Mouse (Mus musculus) olfactory bulb, adult 2 months (tissue): ENCODE results near the gene Tnfsf10. TPM values are rescaled to one million over a fixed set of nuclear protein-coding genes. Genes with fewer than 3 reads are reported as not detected.
"Not testable (repeated sequence)": the region's sequence is repeated elsewhere in the genome, so short reads cannot be mapped to it uniquely, and the experiment has no call there.

Source experiments
- H3K27ac ChIP-seq: fragments of 200-500 bp; 2 replicates; pipeline ENCODE4 v1.5.1; 2012; ENCODE audit warnings: low read depth, low read length; ENCODE audit not compliant: insufficient read depth
- H3K4me1 ChIP-seq: fragments of 200-500 bp; 2 replicates; pipeline ENCODE4 v1.6.1; 2012; ENCODE audit warnings: low read length; ENCODE audit not compliant: control insufficient read depth, insufficient read depth
- H3K4me3 ChIP-seq: fragments of 200-500 bp; 2 replicates; pipeline ENCODE4 v1.5.1; 2012; ENCODE audit warnings: mild to moderate bottlenecking, low read depth, low read length, moderate library complexity; ENCODE audit not compliant: insufficient read depth
- CTCF ChIP-seq: fragments of 200-500 bp; IDR thresholded peaks from 2 replicates; pipeline ENCODE4 v1.5.1; 2012; ENCODE audit warnings: low read depth, mild to moderate bottlenecking, low read length, moderate library complexity; ENCODE audit not compliant: insufficient read depth
- POLR2A ChIP-seq: fragments of 200-500 bp; IDR thresholded peaks from 2 replicates; pipeline ENCODE4 v1.6.1; 2012; ENCODE audit warnings: mild to moderate bottlenecking, low read depth, low read length, moderate library complexity; ENCODE audit not compliant: insufficient read depth
- WGBS: fragments of 180-500 bp; shearing (Covaris S2); methylation state at CpG from one replicate; pipeline ENCODE4 v1.1.7; 2018; 5-methylcytosine and 5-hydroxymethylcytosine counted together
- polyA plus RNA-seq: library from polyadenylated mRNA; stranded (reverse); fragments of >200 nt; gene quantifications from 2 replicates; pipeline ENCODE4 v1.2.4, GENCODE M21; 2012; ENCODE audit warnings: low replicate concordance; ENCODE audit not compliant: missing spikeins, insufficient read depth, insufficient read length

Tnfsf10 gene
- polyA plus RNA-seq, 1 experiment = not detected

GRCm38 (mm10) chr3:27283071-27283713 is 33.6 kb upstream of the Tnfsf10 start:
- TF ChIP-seq CTCF = no peak
- TF ChIP-seq POLR2A = no peak
- Histone ChIP-seq H3K4me1 (peaks cover 7% of the 10 kb centered on the region), H3K4me3 (peak overlapping the region; percentile 22), H3K27ac (no peak overlapping the region)
- WGBS = 10% methylated on average over 27 of the region's 27 CpGs

GRCm38 (mm10) chr3:27283796-27284195 is 33.0 kb upstream of the Tnfsf10 start:
- peaks cover 7% of the 10 kb centered on the region for H3K4me1 ChIP-seq
- TF ChIP-seq CTCF (no peak), POLR2A (no peak)
- H3K27ac ChIP-seq = no peak overlapping the region
- no peak overlapping the region for H3K4me3 ChIP-seq
- 55% methylated on average over 7 of the region's 7 CpGs for whole genome bisulfite sequencing

- Histone ChIP-seq H3K27ac (no peak overlapping the region), H3K4me3 (no peak overlapping the region), H3K4me1 (peaks cover 7% of the 10 kb centered on the region)
- TF ChIP-seq POLR2A (no peak), CTCF (no peak)
- WGBS = 85% methylated on average over 5 of the region's 5 CpGs
Measured at GRCm38 (mm10) chr3:27284227-27284626, 32.6 kb upstream of the Tnfsf10 start.

GRCm38 (mm10) chr3:27285072-27285471 is 31.8 kb upstream of the Tnfsf10 start:
- no peak for TF ChIP-seq POLR2A
- no peak for TF ChIP-seq CTCF
- Histone ChIP-seq H3K27ac (no peak overlapping the region), H3K4me3 (no peak overlapping the region), H3K4me1 (peaks cover 7% of the 10 kb centered on the region)
- 65% methylated on average over 9 of the region's 9 CpGs for WGBS

DNA sequence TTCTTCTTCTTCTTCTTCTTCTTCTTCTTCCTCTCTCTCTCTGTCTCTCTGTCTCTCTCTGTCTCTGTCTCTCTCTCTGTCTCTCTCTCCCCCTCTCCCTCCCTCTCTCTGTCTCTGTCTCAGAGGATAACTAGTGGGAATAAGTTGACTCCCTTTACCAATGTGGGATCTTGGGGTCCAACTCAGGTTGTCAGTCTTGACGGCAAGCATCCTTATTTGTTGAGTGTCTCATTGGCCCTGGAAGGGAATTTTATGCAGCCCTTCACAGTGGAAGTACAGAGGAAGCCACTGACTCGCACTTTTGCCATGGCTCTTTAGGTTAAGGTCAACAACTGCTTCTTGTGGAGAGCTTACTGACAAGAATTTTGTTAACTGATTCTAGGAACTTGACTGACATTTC is 28.5 kb upstream of the Tnfsf10 start:
- WGBS = 71% methylated on average over 2 of the region's 2 CpGs
- no peak for TF ChIP-seq CTCF
- no peak for TF ChIP-seq POLR2A
- no peak overlapping the region for H3K27ac ChIP-seq

GRCm38 (mm10) chr3:27288909-27289308 is 27.9 kb upstream of the Tnfsf10 start:
- no peak overlapping the region for H3K27ac ChIP-seq
- no peaks in the 10 kb centered on the region; the same call in 1 of the 2 replicates for H3K4me1 ChIP-seq
- H3K4me3 ChIP-seq = no peak overlapping the region
- 32% methylated on average over 8 of the region's 8 CpGs for WGBS
- TF ChIP-seq POLR2A (no peak), CTCF (no peak)

More for the DNA sequence above, 28.5 kb upstream of the Tnfsf10 start:
- Histone ChIP-seq H3K4me3 (no peak overlapping the region), H3K4me1 (peaks cover 2% of the 10 kb centered on the region)

- no peaks in the 10 kb centered on the region for H3K4me1 ChIP-seq
- no peak for TF ChIP-seq POLR2A
- no peak for TF ChIP-seq CTCF
- H3K27ac ChIP-seq = no peak overlapping the region
- WGBS = 88% methylated on average over 5 of the region's 5 CpGs
- no peak overlapping the region for H3K4me3 ChIP-seq
Measured at GRCm38 (mm10) chr3:27290285-27290684, 26.5 kb upstream of the Tnfsf10 start.

DNA sequence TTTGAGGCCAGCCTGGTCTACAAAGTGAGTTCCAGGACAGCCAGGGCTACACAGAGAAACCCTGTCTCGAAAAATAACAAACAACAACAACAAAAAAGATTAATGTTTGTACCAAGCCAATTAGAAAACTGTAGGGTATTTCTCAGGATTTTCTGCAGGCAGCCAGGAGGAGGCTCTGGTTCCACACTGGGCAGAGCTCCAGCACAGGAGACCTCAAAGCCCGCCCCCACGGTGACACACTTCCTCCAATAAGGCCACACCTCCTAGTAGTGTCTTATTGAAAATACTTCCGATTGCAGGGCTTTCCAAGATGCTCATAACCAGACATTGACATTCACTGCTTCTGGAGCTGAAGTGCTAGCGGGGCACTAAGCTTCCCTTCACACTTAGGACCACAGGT is 25.9 kb upstream of the Tnfsf10 start:
- H3K4me1 ChIP-seq, H3K27ac ChIP-seq, H3K4me3 ChIP-seq: not testable (repeated sequence)
- WGBS = 90% methylated on average over 5 of the region's 5 CpGs

DNA sequence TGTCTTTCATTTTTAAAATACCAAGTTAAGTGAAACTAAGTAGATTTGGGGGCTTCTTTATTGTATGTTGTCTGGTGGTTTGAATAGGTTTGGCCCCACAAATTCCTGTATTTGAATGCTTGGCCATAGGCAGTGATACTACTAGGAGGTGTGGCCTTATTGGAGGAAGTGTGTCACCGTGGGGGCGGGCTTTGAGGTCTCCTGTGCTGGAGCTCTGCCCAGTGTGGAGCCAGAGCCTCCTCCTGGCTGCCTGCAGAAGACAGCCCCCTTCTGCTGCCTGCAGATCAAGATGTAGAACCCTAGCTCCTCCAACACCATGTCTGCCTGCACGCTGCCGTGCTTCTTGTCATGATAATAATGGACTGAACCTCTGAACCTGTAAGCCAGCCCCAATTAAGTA is 25.4 kb upstream of the Tnfsf10 start:
- not testable (repeated sequence) for H3K4me1 ChIP-seq, H3K4me3 ChIP-seq, H3K27ac ChIP-seq
- WGBS = 81% methylated on average over 4 of the region's 4 CpGs
